Mouse (Mus musculus) stomach, postnatal 0 days (tissue): ENCODE measurements around the gene Fndc9. TPM values are rescaled to one million over a fixed set of nuclear protein-coding genes. Genes with fewer than 3 reads are reported as not detected.

Experiments used
- ATAC-seq: fragments of 200-750 bp; cut with Nextera tagmentation; 2 replicates; pipeline ENCODE4 v1.8.0; 2017; ENCODE audit not compliant: low FRiP score, low TSS enrichment
- DNase-seq: peaks from one replicate; pipeline ENCODE4 v3.0.0-alpha.2; 2016; ENCODE audit warnings: low spot score
- H3K27ac ChIP-seq: fragments of 300-500 bp; sonication (generic); replicated peaks from 2 replicates; pipeline ENCODE4 v1.5.1; 2014; ENCODE audit warnings: mild to moderate bottlenecking, control low read depth
- H3K27me3 ChIP-seq: fragments of 300-500 bp; sonication (generic); 2 replicates; pipeline ENCODE4 v1.6.1; 2014; ENCODE audit warnings: low read length; ENCODE audit not compliant: control insufficient read depth, insufficient read depth
- H3K36me3 ChIP-seq: fragments of 300-500 bp; sonication (generic); 2 replicates; pipeline ENCODE4 v1.6.1; 2014; ENCODE audit warnings: low read length, mixed read lengths; ENCODE audit not compliant: control insufficient read depth, insufficient read depth
- H3K4me1 ChIP-seq: fragments of 300-500 bp; sonication (generic); replicated peaks from 2 replicates; pipeline ENCODE4 v1.6.1; 2014; ENCODE audit warnings: antibody characterized with exemption; ENCODE audit not compliant: control insufficient read depth, insufficient read depth
- H3K4me2 ChIP-seq: fragments of 300-500 bp; sonication (generic); replicated peaks from 2 replicates; pipeline ENCODE4 v1.6.1; 2014; ENCODE audit warnings: low read depth, mild to moderate bottlenecking, control low read depth, moderate library complexity
- H3K4me3 ChIP-seq: fragments of 300-500 bp; sonication (generic); 2 replicates; pipeline ENCODE4 v1.5.1; 2014; ENCODE audit warnings: low read depth, low read length, control low read depth
- H3K9ac ChIP-seq: fragments of 300-500 bp; sonication (generic); 2 replicates; pipeline ENCODE4 v1.6.1; 2014; ENCODE audit warnings: mild to moderate bottlenecking, low read length, control low read depth, mixed read lengths
- H3K9me3 ChIP-seq: fragments of 300-500 bp; sonication (generic); 2 replicates; pipeline ENCODE4 v1.6.1; 2016; ENCODE audit warnings: low read length; ENCODE audit not compliant: control insufficient read depth
- CTCF ChIP-seq: IDR thresholded peaks from 2 replicates; pipeline ENCODE4 v1.5.1; 2016; ENCODE audit warnings: antibody characterized with exemption, low read depth, mild to moderate bottlenecking, moderate library complexity
- EP300 ChIP-seq: optimal IDR thresholded peaks from 2 replicates; pipeline ENCODE3; 2016; ENCODE audit warnings: antibody characterized with exemption
- WGBS: fragments of 180-500 bp; shearing (Covaris S2); extraction: QIAGEN DNeasy Blood & Tissue Kit; methylation state at CpG from one replicate; pipeline ENCODE4 v1.1.7; 2014; 5-methylcytosine and 5-hydroxymethylcytosine counted together
- polyA plus RNA-seq: library from polyadenylated mRNA; unstranded; fragments of >200 nt; fragmentation: Nextera tagmentation; extraction: Ambion mirVana; gene quantifications from 2 replicates; pipeline ENCODE4 v1.2.1, GENCODE M21; 2015

The Fndc9 gene
- polyA plus RNA-seq, 1 experiment from 2014 or later = 6.9 TPM

- H3K36me3 ChIP-seq = no peaks in the 10 kb centered on the region
- H3K4me1 ChIP-seq = no peaks in the 10 kb centered on the region
- no peaks in the 10 kb centered on the region for H3K9me3 ChIP-seq
- no peak overlapping the region for H3K4me3 ChIP-seq
- no peak for ATAC-seq
- no peak overlapping the region for H3K4me2 ChIP-seq
- DNase-seq = no peak
- no peaks in the 10 kb centered on the region for H3K27me3 ChIP-seq
- H3K27ac ChIP-seq = no peak overlapping the region
- 79% methylated on average over 3 of the region's 3 CpGs for WGBS
- no peak for TF ChIP-seq EP300
- no peak for TF ChIP-seq CTCF
- H3K9ac ChIP-seq = no peak overlapping the region
Observed at GRCm38 (mm10) chr11:46248352-46248751, 13.0 kb downstream of the Fndc9 start.

- no peak for ATAC-seq
Observed at GRCm38 (mm10) chr11:46251994-46252393, 16.7 kb downstream of the Fndc9 start.

GRCm38 (mm10) chr11:46255291-46255690 lies 20.0 kb downstream of the Fndc9 start:
- TF ChIP-seq CTCF (no peak), EP300 (no peak)
- 85% methylated on average over 2 of the region's 2 CpGs for WGBS
- H3K4me3 ChIP-seq = no peak overlapping the region
- H3K4me2 ChIP-seq = no peak overlapping the region
- H3K4me1 ChIP-seq = no peaks in the 10 kb centered on the region
- no peak for ATAC-seq
- no peaks in the 10 kb centered on the region for H3K9me3 ChIP-seq
- H3K27me3 ChIP-seq = no peaks in the 10 kb centered on the region
- H3K36me3 ChIP-seq = no peaks in the 10 kb centered on the region
- no peak for DNase-seq
- H3K9ac ChIP-seq = no peak overlapping the region
- no peak overlapping the region for H3K27ac ChIP-seq

More at GRCm38 (mm10) chr11:46251994-46252393, 16.7 kb downstream of the Fndc9 start:
- TF ChIP-seq EP300 (no peak), CTCF (peak; percentile 94)
- H3K4me3 ChIP-seq = no peak overlapping the region
- H3K36me3 ChIP-seq = no peaks in the 10 kb centered on the region
- H3K27me3 ChIP-seq = no peaks in the 10 kb centered on the region
- DNase-seq = peak; percentile 68
- H3K27ac ChIP-seq = no peak overlapping the region
- WGBS = 29% methylated on average over 7 of the region's 7 CpGs
- H3K4me2 ChIP-seq = no peak overlapping the region
- H3K9ac ChIP-seq = no peak overlapping the region
- H3K9me3 ChIP-seq = no peaks in the 10 kb centered on the region
- no peaks in the 10 kb centered on the region for H3K4me1 ChIP-seq

GRCm38 (mm10) chr11:46258207-46258606 lies 22.9 kb downstream of the Fndc9 start:
- H3K4me1 ChIP-seq = no peaks in the 10 kb centered on the region
- no peak for ATAC-seq
- 74% methylated on average over 4 of the region's 4 CpGs for WGBS
- H3K36me3 ChIP-seq = no peaks in the 10 kb centered on the region
- no peak overlapping the region for H3K27ac ChIP-seq
- no peak overlapping the region for H3K4me3 ChIP-seq
- H3K4me2 ChIP-seq = no peak overlapping the region
- TF ChIP-seq CTCF (peak; percentile 75), EP300 (no peak)
- H3K9ac ChIP-seq = no peak overlapping the region
- H3K9me3 ChIP-seq = no peaks in the 10 kb centered on the region
- peak; percentile 43 for DNase-seq
- no peaks in the 10 kb centered on the region for H3K27me3 ChIP-seq

- no peak for ATAC-seq
- 91% methylated on average over 8 of the region's 8 CpGs for WGBS
- no peak overlapping the region for H3K4me3 ChIP-seq
Observed at GRCm38 (mm10) chr11:46258749-46259148, 23.4 kb downstream of the Fndc9 start.

GRCm38 (mm10) chr11:46262854-46263253 lies 27.5 kb downstream of the Fndc9 start:
- H3K9me3 ChIP-seq = no peaks in the 10 kb centered on the region
- H3K4me1 ChIP-seq = no peaks in the 10 kb centered on the region
- 77% methylated on average over 3 of the region's 3 CpGs for whole genome bisulfite sequencing
- H3K27ac ChIP-seq = no peak overlapping the region
- ATAC-seq (no peak), DNase-seq (no peak)
- H3K27me3 ChIP-seq = no peaks in the 10 kb centered on the region
- H3K9ac ChIP-seq = no peak overlapping the region
- no peak overlapping the region for H3K4me3 ChIP-seq
- TF ChIP-seq CTCF (no peak), EP300 (no peak)
- no peaks in the 10 kb centered on the region for H3K36me3 ChIP-seq
- no peak overlapping the region for H3K4me2 ChIP-seq

More at GRCm38 (mm10) chr11:46258749-46259148, 23.4 kb downstream of the Fndc9 start:
- DNase-seq = no peak
- no peak overlapping the region for H3K27ac ChIP-seq
- no peak overlapping the region for H3K9ac ChIP-seq
- no peaks in the 10 kb centered on the region for H3K36me3 ChIP-seq
- H3K9me3 ChIP-seq = no peaks in the 10 kb centered on the region
- no peak for TF ChIP-seq CTCF
- no peak for TF ChIP-seq EP300
- H3K27me3 ChIP-seq = no peaks in the 10 kb centered on the region
- no peaks in the 10 kb centered on the region for H3K4me1 ChIP-seq
- no peak overlapping the region for H3K4me2 ChIP-seq
